Mouse (Mus musculus) E14TG2a.4 (cell line): ENCODE measurements around the gene 1700069L16Rik.

ENCODE experiments used
- CTCF ChIP-seq: conservative IDR thresholded peaks from 2 replicates; pipeline ENCODE4 v1.5.1; 2014; ENCODE audit warnings: low read length
- NANOG ChIP-seq: IDR thresholded peaks from 2 replicates; pipeline ENCODE4 v1.6.1; 2014; ENCODE audit warnings: borderline replicate concordance, low read length, mixed read lengths
- POU5F1 ChIP-seq: IDR thresholded peaks from 2 replicates; pipeline ENCODE4 v1.6.1; 2014; ENCODE audit warnings: low read length, borderline replicate concordance

- no peak for TF ChIP-seq CTCF
- TF ChIP-seq NANOG: no peak
- no peak for TF ChIP-seq POU5F1
These were observed 45.7 kb downstream of the 1700069L16Rik start for GRCm38 (mm10) chr5:113678743-113679452.
